Mouse (Mus musculus) midbrain, embryonic 15.5 days (tissue): ENCODE results near the gene Vps50. TPM values are rescaled to one million over a fixed set of nuclear protein-coding genes. Genes with fewer than 3 reads are reported as not detected.
"Not testable (repeated sequence)": the region's sequence is repeated elsewhere in the genome, so short reads cannot be mapped to it uniquely, and the experiment has no call there.

Experiments used
- ATAC-seq: fragments of 200-750 bp; cut with Nextera tagmentation; replicated peaks from 2 replicates; pipeline ENCODE4 v1.8.0; 2017; ENCODE audit warnings: moderate TSS enrichment
- H3K27ac ChIP-seq: fragments of 300-500 bp; sonication (generic); 2 replicates; pipeline ENCODE4 v1.5.1; 2015; ENCODE audit warnings: mild to moderate bottlenecking, inconsistent platforms
- H3K27me3 ChIP-seq: fragments of 300-500 bp; sonication (generic); replicated peaks from 2 replicates; pipeline ENCODE4 v1.6.1; 2015; ENCODE audit warnings: inconsistent platforms
- H3K36me3 ChIP-seq: fragments of 300-500 bp; sonication (generic); replicated peaks from 2 replicates; pipeline ENCODE4 v1.6.1; 2015; ENCODE audit warnings: inconsistent platforms
- H3K4me1 ChIP-seq: fragments of 300-500 bp; sonication (generic); 2 replicates; pipeline ENCODE4 v1.6.1; 2015; ENCODE audit warnings: inconsistent platforms
- H3K4me2 ChIP-seq: fragments of 300-500 bp; sonication (generic); 2 replicates; pipeline ENCODE4 v1.6.1; 2015; ENCODE audit warnings: inconsistent platforms, mild to moderate bottlenecking, moderate library complexity
- H3K4me3 ChIP-seq: fragments of 300-500 bp; sonication (generic); 2 replicates; pipeline ENCODE4 v1.5.1; 2015; ENCODE audit warnings: mild to moderate bottlenecking, inconsistent platforms
- H3K9ac ChIP-seq: fragments of 300-500 bp; sonication (generic); 2 replicates; pipeline ENCODE4 v1.6.1; 2015; ENCODE audit warnings: mild to moderate bottlenecking, inconsistent platforms
- H3K9me3 ChIP-seq: fragments of 300-500 bp; sonication (generic); 2 replicates; pipeline ENCODE4 v1.6.1; 2016; ENCODE audit warnings: inconsistent platforms
- WGBS: fragments of 180-500 bp; shearing (Covaris S2); methylation state at CpG from one replicate; pipeline ENCODE4 v1.1.7; 2015; ENCODE audit warnings: mixed read lengths; 5-methylcytosine and 5-hydroxymethylcytosine counted together
- polyA plus RNA-seq: library from polyadenylated mRNA; unstranded; fragments of >200 nt; fragmentation: Nextera tagmentation; extraction: Ambion mirVana; gene quantifications from 2 replicates; pipeline ENCODE4 v1.2.1, GENCODE M21; 2015

The Vps50 gene
- polyA plus RNA-seq, 1 experiment from 2014 or later, result 54.5 TPM

- H3K9ac ChIP-seq, result no peak overlapping the region
- ATAC-seq, result no peak
- H3K4me1 ChIP-seq, result peaks cover 18% of the 10 kb centered on the region
- no peaks in the 10 kb centered on the region for H3K9me3 ChIP-seq
- 6% methylated on average over 2 of the region's 2 CpGs for WGBS
- no peak overlapping the region for H3K27ac ChIP-seq
- no peak overlapping the region for H3K4me2 ChIP-seq
- no peak overlapping the region for H3K4me3 ChIP-seq
- H3K27me3 ChIP-seq, result no peaks in the 10 kb centered on the region
- no peaks in the 10 kb centered on the region for H3K36me3 ChIP-seq
Observed at GRCm38 (mm10) chr6:3496210-3496609, 2.0 kb upstream of the Vps50 start.

- Histone ChIP-seq H3K36me3 (no peaks in the 10 kb centered on the region), H3K27me3 (no peaks in the 10 kb centered on the region), H3K4me2 (no peak overlapping the region), H3K9ac (no peak overlapping the region), H3K4me1 (peaks cover 18% of the 10 kb centered on the region), H3K27ac (no peak overlapping the region), H3K9me3 (no peaks in the 10 kb centered on the region), H3K4me3 (no peak overlapping the region)
- ATAC-seq, result no peak
- 89% methylated on average over 3 of the region's 3 CpGs for WGBS
Observed at GRCm38 (mm10) chr6:3500286-3500685, 2.1 kb downstream of the Vps50 start.

DNA sequence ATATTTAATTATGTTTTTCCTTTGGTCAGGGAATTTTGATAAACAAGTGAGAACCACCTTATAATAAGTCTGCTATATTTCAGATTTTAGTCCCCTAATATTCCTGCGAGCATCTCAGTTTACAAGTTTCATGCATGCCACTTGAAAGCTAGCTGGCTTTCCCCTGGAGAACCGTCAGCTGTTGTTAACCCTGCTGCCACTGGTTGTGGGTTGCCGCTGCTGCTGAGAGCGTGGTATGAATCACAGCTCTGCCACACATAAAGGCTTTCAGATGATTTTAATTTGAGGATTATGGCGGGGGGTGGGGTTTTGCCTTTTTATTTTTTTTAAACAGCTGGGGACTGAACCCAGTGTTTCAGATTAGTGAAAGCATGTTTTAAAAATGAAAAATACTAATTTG lies 7.1 kb downstream of the Vps50 start:
- no peaks in the 10 kb centered on the region for H3K27me3 ChIP-seq
- H3K27ac ChIP-seq, result no peak overlapping the region
- no peaks in the 10 kb centered on the region for H3K36me3 ChIP-seq
- H3K9ac ChIP-seq, result no peak overlapping the region
- WGBS, result 74% methylated on average over 5 of the region's 5 CpGs
- H3K4me1 ChIP-seq, result peaks cover 5% of the 10 kb centered on the region
- no peak for ATAC-seq
- H3K4me2 ChIP-seq, result no peak overlapping the region
- H3K9me3 ChIP-seq, result no peaks in the 10 kb centered on the region
- no peak overlapping the region for H3K4me3 ChIP-seq

- Histone ChIP-seq H3K27me3 (no peaks in the 10 kb centered on the region), H3K4me3 (no peak overlapping the region), H3K4me2 (no peak overlapping the region), H3K36me3 (no peaks in the 10 kb centered on the region), H3K27ac (no peak overlapping the region), H3K9ac (no peak overlapping the region), H3K9me3 (no peaks in the 10 kb centered on the region), H3K4me1 (peaks cover 16% of the 10 kb centered on the region)
- ATAC-seq, result no peak
- 91% methylated on average over 4 of the region's 4 CpGs for WGBS
Observed at GRCm38 (mm10) chr6:3507078-3507477, 8.9 kb downstream of the Vps50 start.

GRCm38 (mm10) chr6:3508151-3508550 lies 10.0 kb downstream of the Vps50 start:
- not testable (repeated sequence) for H3K36me3 ChIP-seq, H3K9me3 ChIP-seq, H3K27me3 ChIP-seq, H3K27ac ChIP-seq, H3K4me3 ChIP-seq, H3K4me2 ChIP-seq, ATAC-seq, H3K9ac ChIP-seq
- 89% methylated on average over 2 of the region's 2 CpGs for WGBS
- peaks cover 24% of the 10 kb centered on the region for H3K4me1 ChIP-seq

DNA sequence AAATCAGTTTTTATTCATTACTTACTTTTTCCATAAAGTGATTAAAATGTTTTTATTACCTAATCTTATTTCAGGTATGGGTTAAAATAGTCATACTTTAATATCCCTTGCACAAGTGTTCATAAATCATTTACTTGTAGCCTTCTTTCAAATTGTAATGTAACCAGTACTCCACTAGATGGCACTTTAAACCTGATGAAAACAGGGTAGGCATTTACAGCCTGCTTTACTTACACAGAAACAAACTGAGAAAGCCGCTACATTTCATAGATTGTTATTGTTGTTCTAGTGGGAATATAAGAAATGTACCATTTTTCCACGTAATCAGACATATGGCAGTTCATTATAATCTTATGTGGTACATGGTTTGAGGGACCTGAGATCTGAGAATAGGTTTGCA lies 11.6 kb downstream of the Vps50 start:
- WGBS, result 7% methylated on average over 2 of the region's 2 CpGs
- no peak overlapping the region for H3K4me2 ChIP-seq
- no peak overlapping the region for H3K27ac ChIP-seq
- peaks cover 24% of the 10 kb centered on the region for H3K4me1 ChIP-seq
- no peaks in the 10 kb centered on the region for H3K36me3 ChIP-seq
- H3K27me3 ChIP-seq, result no peaks in the 10 kb centered on the region
- ATAC-seq, result peak; percentile 49
- no peak overlapping the region for H3K9ac ChIP-seq
- no peaks in the 10 kb centered on the region for H3K9me3 ChIP-seq
- H3K4me3 ChIP-seq, result no peak overlapping the region

GRCm38 (mm10) chr6:3511116-3511515 lies 12.9 kb downstream of the Vps50 start:
- ATAC-seq, result peak; percentile 35; the same call in 1 of the 2 replicates
- Histone ChIP-seq H3K27me3 (no peaks in the 10 kb centered on the region), H3K4me3 (peak overlapping the region; percentile 16; the same call in 1 of the 2 replicates), H3K9ac (peak overlapping the region; percentile 29), H3K27ac (peak overlapping the region; percentile 78), H3K36me3 (no peaks in the 10 kb centered on the region), H3K4me1 (peaks cover 24% of the 10 kb centered on the region), H3K9me3 (no peaks in the 10 kb centered on the region), H3K4me2 (peak overlapping the region; percentile 37)
- 40% methylated on average over 10 of the region's 10 CpGs for WGBS

DNA sequence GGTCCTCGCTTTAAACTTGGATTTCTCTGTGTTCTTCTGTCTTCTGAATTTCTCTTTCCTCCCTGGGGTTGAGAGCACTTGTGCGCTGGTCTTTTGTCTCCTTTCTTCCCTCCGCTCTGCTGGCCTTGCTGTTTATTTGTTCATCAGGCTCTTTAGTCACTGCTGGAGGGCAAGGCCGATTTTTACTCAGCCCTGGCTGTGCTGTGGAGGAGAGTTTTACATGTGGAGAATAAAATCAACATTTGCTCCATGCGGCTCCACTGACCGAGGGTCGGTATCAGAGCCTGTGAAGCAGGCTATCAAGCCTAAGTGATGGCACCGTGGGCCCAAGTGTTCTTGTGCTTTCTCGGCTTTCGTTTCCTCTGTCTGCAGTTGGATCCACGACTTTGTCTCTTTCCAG lies 13.4 kb downstream of the Vps50 start:
- Histone ChIP-seq H3K4me3 (peak overlapping the region; percentile 16; the same call in 1 of the 2 replicates), H3K9me3 (no peaks in the 10 kb centered on the region), H3K27me3 (no peaks in the 10 kb centered on the region), H3K9ac (peak overlapping the region; percentile 40; the same call in 1 of the 2 replicates), H3K4me2 (peak overlapping the region; percentile 37), H3K36me3 (no peaks in the 10 kb centered on the region), H3K27ac (peak overlapping the region; percentile 78), H3K4me1 (peaks cover 24% of the 10 kb centered on the region)
- ATAC-seq, result peak; percentile 66
- WGBS, result 21% methylated on average over 11 of the region's 11 CpGs

DNA sequence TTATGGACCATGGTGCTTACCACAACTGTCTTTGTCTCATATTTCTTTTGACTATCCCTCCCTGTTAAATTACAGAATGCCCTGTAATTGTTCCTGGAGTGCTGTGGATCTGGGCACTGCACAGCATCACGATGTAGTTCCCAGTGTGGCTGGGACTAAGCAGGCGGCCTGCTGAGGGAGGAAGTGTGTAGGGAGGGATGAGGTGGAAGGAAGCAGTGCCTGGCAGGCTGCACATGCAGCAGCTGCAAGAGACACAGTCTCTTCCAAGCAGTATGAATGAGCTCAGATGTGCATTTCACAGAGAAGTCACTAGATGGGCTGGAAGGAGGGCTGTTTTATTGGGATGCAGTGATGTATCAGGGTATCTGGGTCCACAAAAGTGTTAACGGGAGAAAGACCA lies 14.4 kb downstream of the Vps50 start:
- no peaks in the 10 kb centered on the region for H3K9me3 ChIP-seq
- H3K36me3 ChIP-seq, result no peaks in the 10 kb centered on the region
- H3K27me3 ChIP-seq, result no peaks in the 10 kb centered on the region
- peak overlapping the region; percentile 16; the same call in 1 of the 2 replicates for H3K4me2 ChIP-seq
- H3K4me3 ChIP-seq, result no peak overlapping the region
- no peak overlapping the region for H3K9ac ChIP-seq
- peak overlapping the region; percentile 63 for H3K27ac ChIP-seq
- peaks cover 24% of the 10 kb centered on the region for H3K4me1 ChIP-seq
- 28% methylated on average over 3 of the region's 3 CpGs for WGBS
- peak; percentile 74 for ATAC-seq

- Histone ChIP-seq H3K27ac (no peak overlapping the region), H3K4me3 (no peak overlapping the region), H3K9me3 (no peaks in the 10 kb centered on the region), H3K9ac (no peak overlapping the region), H3K36me3 (no peaks in the 10 kb centered on the region), H3K4me1 (no peaks in the 10 kb centered on the region), H3K27me3 (no peaks in the 10 kb centered on the region), H3K4me2 (no peak overlapping the region)
- 92% methylated on average over 4 of the region's 4 CpGs for WGBS
- ATAC-seq, result no peak
Observed at GRCm38 (mm10) chr6:3528198-3528597, 30.0 kb downstream of the Vps50 start.

DNA sequence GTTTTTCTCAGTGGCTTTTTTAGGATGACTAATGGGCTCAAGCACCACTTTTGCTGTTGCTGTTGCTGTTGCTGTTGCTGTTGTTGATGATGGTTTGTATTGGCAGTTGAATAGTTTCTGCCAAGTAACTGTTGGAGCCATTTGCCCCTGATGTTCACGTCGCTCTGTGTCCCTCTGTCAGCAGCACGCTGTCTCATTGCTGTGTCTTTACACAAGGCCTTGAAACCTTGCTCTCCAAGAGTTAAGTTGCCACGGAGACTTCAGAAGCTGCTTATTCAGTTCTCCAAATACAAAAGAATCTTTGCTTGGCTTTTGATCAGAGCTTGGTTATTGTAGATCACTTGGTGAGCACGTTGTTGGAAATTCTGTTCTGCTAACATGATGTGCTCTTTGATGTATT lies 33.3 kb downstream of the Vps50 start:
- Histone ChIP-seq H3K9ac (no peak overlapping the region), H3K27ac (no peak overlapping the region), H3K4me1 (no peaks in the 10 kb centered on the region), H3K4me2 (no peak overlapping the region), H3K9me3 (no peaks in the 10 kb centered on the region), H3K4me3 (no peak overlapping the region), H3K36me3 (no peaks in the 10 kb centered on the region), H3K27me3 (no peaks in the 10 kb centered on the region)
- ATAC-seq, result no peak
- WGBS, result 10% methylated on average over 5 of the region's 5 CpGs

DNA sequence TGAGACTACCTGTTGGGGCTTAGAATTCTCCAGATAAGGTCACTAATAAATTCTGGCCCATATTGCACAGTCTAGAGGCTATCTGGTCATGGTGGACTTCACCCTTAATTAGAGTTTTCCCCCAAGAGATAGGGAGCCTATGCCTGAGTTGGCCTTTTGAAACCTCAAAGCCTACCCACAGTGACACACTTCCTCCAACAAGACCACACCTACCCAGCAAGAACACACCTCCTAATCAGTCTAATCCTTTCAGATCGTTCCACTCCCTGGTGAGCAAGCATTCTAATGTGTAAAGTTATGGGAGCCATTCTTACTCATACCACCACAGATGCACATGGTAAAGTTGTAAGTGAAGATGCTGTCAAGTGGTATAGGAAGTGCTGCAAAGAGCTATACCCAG lies 37.9 kb downstream of the Vps50 start:
- no peaks in the 10 kb centered on the region for H3K9me3 ChIP-seq
- no peak overlapping the region for H3K27ac ChIP-seq
- no peaks in the 10 kb centered on the region for H3K27me3 ChIP-seq
- H3K4me1 ChIP-seq, result no peaks in the 10 kb centered on the region
- H3K4me3 ChIP-seq, result no peak overlapping the region
- H3K4me2 ChIP-seq, result no peak overlapping the region
- 27% methylated on average over 1 of the region's 1 CpGs for WGBS
- ATAC-seq, result no peak
- H3K9ac ChIP-seq, result no peak overlapping the region
- no peaks in the 10 kb centered on the region for H3K36me3 ChIP-seq

GRCm38 (mm10) chr6:3539470-3539869 lies 41.3 kb downstream of the Vps50 start:
- WGBS, result 90% methylated on average over 2 of the region's 2 CpGs
- Histone ChIP-seq H3K27me3 (no peaks in the 10 kb centered on the region), H3K36me3 (no peaks in the 10 kb centered on the region), H3K4me1 (no peaks in the 10 kb centered on the region), H3K27ac (no peak overlapping the region), H3K9me3 (no peaks in the 10 kb centered on the region), H3K9ac (no peak overlapping the region), H3K4me2 (no peak overlapping the region), H3K4me3 (no peak overlapping the region)
- ATAC-seq, result no peak
